Mouse (Mus musculus) testis, postnatal 14 days (tissue): ENCODE results near the gene Socs1.

Experiments
- DNase-seq: peaks from one replicate; pipeline ENCODE4 v3.0.0; 2021; ENCODE audit warnings: low spot score

The Socs1 gene

DNA sequence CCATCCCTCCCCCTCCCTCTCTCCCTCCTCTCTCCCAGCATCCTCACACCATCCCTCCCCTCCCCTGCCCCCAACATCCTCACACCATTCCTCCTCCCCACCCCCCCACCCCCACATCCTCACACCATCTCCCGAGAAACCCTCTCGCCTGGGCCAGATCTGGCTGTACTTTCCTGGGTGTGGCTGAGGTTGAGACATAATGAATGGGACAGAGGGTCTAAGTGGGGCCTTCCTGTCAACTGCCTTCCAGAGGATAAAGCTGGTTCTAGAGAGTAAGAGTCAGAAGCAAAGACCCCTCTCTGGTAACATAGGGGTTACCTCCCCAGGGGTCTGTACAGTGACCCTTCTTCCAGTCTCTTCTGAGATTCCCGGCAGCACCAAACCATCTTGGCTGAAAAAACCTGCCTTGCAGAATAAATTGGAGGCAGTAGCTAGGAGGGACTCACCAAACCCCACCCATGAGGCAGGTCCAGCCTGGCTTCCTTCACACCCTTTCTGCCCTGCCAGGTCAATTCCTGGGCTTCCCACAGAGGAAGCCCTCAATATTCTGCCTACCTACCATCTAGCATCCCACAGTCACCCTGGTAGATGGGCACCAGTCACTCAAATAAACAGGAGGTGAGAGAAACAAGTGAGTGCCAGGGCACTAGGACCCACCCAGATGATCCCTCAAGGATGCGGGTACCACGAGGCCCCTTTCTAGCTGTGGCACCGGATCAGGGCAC is 21.6 kb downstream of the Socs1 start:
- DNase-seq = no peak

DNA sequence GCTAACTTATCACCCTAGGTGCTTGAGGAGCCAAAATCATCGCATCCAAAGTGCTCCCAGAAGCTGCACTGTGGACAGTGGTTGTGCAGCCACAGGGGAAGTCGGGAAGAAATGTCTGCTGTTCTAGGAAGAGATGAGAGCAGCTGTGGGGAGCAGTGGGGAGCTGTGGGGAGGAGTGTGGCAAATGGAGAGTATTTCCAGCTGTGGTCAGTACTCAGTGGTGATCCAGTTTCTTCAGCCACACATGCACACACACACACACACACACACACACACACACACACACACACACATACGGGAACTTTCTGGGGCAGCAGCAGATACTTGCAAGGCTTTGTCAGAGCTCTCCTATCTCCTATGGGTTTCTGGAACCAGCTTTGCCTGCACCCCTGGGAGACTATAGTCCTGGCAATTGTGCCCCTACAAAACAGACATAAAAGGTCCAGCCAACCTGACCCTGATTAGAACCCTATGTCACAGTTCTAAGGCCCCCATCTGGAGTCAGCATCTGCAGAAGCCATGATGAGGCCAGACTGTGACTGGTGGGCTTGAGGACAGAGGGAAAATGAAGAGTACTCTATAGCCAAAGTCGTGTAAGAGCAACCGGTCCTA is 22.7 kb downstream of the Socs1 start:
- no peak for DNase-seq

DNA sequence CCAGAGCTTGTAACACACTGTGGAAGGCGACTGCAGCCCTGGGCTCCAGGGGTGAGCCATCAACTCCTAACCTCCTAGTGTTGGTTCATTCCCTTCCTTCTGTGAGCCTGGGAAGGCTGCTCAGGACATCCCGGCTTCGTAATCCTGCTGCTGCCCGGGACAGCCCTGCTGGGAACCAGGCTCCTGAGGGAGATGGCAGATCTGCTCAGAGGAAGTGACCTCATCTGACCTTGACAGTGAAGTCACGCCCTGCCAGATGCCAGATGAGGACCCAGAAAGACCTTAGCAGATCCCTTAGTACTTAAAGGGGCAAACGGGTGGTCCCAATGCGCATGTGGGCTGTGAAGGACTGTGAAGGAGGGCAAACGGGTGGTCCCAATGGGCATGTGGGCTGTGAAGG is 24.2 kb downstream of the Socs1 start:
- no peak for DNase-seq

DNA sequence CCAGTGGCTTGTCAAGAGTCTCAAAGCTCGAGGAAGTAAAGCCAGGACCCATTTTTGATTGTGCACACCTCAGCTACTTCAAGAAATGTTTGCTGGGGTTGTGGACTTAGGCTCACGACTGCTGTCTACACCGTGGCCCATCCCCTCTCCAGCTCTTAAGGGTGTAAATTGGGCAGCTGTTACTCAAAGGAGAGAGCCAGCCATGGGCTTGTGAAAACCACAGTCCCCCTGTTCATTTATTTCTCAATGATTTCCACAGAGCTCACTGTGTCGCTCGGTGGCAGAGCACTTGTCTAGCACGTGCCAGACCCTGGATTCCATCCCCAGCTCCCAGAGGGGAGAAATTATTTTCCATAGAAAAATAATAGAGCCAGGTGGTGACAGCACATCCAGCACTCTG is 29.2 kb downstream of the Socs1 start:
- no peak for DNase-seq

DNA sequence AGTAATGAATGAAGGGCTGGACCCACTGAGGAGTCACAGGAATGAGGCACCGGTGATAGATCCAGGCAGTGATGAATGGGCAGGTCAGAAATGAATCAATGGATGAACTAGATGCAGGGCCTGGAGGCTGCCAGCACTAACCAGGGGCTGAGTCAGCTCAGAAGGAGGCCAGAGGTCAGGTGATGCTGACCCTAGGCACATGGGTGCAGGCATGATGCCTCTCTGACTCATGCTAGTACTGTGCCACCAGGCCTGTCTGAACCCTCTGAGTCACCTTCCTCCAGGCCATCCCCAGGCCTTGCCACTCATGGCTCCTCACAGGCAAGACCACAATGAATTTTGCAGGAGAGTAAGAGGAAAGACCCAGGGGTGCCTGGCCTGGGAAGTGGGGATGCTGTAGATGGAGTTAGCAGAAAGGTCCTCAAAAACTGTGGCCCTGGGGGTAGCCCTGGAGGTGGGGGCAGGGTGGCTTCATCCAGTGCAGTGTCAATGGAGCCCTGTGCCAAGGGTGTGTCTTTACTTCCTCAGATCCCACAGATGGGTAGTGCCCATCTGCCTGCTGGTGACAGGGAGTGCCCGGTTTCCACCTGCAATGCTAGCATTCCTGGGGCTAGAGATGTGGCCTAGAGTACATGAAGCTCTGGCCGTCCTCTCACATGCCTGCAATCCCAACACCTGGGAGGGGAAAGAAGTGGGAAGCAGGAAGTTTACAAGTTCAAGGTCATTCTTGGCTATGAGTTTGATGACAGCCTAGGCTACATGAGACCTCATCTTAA is 30.6 kb downstream of the Socs1 start:
- DNase-seq = no peak

DNA sequence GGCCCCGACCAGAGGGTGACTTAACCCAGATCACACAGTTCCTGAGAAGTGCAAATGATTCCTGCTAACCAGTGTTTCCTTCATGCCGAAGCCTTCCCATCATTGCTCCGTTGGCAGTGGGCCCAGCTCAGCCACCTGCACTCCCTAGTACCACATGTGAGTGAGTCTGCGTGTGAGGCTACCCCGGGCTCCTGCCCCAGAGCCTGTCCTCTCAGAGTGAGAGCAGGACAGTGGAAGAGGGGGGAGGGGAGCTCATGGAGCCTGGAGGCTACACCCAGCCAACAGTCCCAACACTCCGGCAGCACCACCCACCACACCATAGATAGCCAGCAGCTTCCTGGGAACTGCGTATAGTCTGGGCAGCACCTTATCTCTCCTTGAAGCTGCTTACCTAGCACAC is 35.5 kb downstream of the Socs1 start:
- no peak for DNase-seq

DNA sequence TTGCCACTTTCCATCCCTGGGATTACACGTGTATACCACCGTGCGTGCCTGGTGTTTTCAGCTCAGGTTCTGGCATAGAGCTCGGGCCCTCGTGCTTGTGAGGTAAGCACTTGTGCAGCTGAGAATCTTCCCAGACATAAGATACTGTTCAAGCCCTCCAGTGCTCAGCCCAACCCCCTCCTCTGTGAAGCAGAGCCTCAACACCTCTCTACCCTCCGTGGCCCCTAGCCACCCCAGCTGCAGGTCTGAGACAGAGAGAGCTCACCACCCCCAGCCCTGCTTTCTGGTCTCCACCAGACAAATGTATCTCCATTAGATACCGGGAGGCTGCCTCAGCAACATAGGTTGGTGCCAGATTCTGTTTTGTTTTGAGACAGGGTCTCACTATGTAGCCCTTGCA is 36.1 kb downstream of the Socs1 start:
- no peak for DNase-seq

DNA sequence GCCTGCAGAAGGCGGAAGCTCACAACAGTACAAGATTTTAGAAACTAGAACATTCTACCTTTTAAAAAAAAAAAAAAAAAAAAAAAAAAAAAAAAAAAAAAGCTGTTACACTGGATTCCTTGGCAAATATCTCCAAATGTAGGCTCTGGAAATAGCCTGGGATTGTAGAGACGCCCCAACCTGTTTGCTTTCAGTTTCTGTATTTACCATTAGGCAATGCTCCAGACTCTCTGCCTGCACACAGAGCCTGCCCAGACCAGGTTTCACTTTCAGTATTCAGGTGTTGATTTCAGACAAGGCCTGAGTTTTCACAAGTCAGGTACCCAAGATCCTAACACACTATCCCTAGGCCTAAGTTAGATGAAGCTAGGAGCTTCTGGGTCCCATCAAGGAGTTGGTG is 44.3 kb downstream of the Socs1 start:
- no peak for DNase-seq

DNA sequence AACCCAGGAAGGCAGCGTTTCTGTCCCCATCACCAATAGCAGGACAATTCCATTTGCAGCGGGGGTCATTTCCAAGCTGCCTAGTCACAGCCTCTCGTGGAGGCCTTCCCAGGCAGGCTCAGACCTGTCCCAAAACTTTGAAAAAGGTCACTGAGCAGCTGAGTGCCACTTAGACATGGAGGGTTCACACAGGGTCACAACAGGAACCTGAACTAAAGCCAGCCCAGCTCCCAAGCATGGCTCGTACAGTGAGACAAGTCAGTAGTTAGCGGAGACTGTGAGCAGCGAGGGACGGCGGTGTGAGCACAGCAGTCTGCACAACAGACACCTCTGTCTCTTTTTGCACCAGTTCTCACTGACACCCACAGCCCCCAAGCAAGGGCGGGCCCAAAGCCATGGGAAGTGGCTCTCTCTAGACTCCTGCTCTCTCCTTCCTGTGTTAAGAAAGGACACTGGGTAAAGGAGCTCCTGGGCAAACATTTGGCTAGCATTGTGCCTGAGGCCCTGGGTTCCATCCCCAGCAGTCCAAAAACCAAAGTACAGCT is 45.4 kb downstream of the Socs1 start:
- no peak for DNase-seq

DNA sequence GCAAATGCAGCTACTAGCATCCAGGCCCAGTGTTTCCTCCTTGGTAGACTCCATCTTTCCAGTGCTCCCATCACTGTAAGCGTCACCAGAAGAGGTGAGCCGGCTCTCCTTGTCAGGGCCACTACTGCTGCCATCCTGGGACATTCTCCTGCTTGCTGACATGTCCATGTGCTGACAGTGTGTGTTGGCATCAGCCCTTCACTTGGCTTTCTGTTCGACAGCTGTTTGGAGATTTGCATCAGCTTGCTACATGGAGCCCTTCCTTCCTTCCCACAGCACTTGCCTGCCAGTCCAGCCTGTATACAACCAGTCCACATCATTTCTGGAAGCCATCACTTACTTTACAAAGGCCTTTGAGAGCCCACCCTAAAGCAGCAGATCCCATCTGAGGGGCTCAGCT is 46.5 kb downstream of the Socs1 start:
- no peak for DNase-seq

DNA sequence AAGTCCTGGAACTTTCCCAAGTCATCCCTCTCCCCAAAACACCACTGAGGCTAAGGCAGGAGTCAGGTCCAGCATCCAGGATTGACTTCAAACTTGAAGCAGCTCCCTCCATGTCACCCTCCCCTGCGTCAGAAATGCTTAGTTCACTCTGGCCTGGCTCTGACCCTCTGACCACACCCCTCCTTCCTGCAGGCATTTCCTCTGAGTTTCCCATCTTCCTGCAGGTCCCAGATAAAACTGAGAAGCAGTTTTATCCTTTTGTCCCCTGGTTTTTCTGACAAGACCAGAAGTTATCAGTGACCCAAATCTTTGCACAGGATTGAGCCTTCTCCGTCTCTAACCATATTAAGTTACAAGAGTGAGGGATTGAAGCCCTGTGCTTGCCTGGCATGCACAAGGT is 47.8 kb downstream of the Socs1 start:
- no peak for DNase-seq

DNA sequence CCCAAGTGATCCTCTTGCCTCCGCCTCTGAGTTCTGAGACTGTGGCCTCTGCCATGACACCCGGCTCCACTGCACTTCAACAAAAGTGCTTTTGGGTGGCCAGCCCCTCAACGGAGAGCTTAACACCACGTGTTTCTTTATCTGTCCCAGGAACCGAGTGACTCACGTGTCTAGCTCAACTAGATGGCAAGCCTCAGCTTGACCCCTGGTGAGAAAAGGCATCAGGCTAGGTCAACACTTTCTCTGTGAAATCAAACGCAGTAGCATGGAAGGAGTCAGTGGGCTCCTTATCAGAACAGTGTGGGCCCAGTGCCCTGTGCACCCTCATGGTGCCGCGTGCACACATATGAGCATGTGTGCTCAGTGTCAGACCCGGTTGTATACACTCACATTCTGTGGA is 49.0 kb downstream of the Socs1 start:
- DNase-seq = no peak

DNA sequence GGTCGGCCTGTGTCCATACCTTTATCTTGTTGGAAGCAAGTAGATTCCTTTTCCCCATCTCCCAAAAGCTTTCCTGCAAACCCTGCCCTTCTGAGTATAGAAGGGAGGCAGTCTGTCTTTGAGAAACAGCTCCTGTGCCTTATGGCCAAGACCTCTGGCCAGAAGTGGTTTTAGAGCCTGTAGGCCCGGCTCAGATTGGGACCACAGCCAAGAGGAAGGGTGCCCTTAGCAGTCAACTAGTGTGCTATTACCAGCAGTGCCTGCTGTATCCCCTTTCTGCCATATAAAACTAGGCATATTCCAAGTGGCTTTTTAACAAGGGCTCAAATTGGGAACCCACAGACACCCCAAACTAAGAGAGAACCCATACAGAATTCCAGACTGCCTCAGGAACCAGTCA is 49.6 kb downstream of the Socs1 start:
- no peak for DNase-seq

DNA sequence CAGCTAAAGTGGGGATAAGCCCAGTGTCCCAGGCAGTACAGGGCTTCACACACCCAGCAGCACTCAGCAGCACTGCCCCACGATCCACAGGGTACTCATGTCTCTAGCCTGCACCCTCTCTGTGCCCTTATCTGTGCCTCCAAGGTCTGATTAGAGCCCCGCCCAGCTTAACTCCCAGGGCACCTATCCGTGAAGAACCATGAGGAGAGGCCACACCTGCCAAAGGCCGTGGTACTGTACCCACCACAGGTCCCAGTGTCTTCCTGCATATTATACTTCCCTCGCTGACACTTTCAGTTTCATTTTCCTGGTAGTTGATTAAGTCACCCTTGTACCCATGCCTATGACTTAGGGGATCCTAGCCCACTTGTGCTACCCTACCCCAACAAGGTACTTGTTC is 52.9 kb downstream of the Socs1 start:
- no peak for DNase-seq
